Mouse (Mus musculus): ENCODE measurements around the gene Retreg3. TPM values are rescaled to one million over a fixed set of nuclear protein-coding genes. Genes with fewer than 3 reads are reported as not detected.
A peak's percentile ranks its signal among the peaks of the same experiment; 100 is the strongest.

Retreg3 gene
- polyA plus RNA-seq, 1 experiment from 2014 or later = 10.7 TPM

GRCm38 (mm10) chr11:101082208-101083082 lies 37.2 kb downstream of the Retreg3 start, which contains the start of gene Coasy:
Gene Coasy (plus strand): TSS chr11:101082565.
- ATAC-seq (ENCODE audit: low FRiP score) = peak; percentile 88
- under 1% methylated on average over 51 of the region's 51 CpGs for WGBS
- Histone ChIP-seq H3K4me3 (ENCODE audit: low read depth, low read length) (peak within 1 kb of the TSS; percentile 88), H3K9me3 (ENCODE audit: control insufficient read depth, low read length) (no peaks in the 10 kb centered on the region), H3K4me2 (replicated peaks; ENCODE audit: low read depth, low read length) (peak within 1 kb of the TSS; percentile 86), H3K4me1 (replicated peaks; ENCODE audit: control insufficient read depth, insufficient read depth, low read length) (peaks cover 10% of the 10 kb centered on the region), H3K9ac (ENCODE audit: low read depth, low read length) (peak within 1 kb of the TSS; percentile 96), H3K36me3 (ENCODE audit: control insufficient read depth, insufficient read depth, low read length) (no peaks in the 10 kb centered on the region), H3K27ac (ENCODE audit: low read depth, low read length) (peak within 1 kb of the TSS; percentile 87), H3K27me3 (ENCODE audit: control insufficient read depth, insufficient read depth, low read length) (peaks cover 39% of the 10 kb centered on the region)
- peak; percentile 88 for DNase-seq (ENCODE audit: low spot score)

- H3K27me3 ChIP-seq (ENCODE audit: control insufficient read depth, insufficient read depth, low read length) = peaks cover 42% of the 10 kb centered on the region
- H3K4me1 ChIP-seq (replicated peaks; ENCODE audit: control insufficient read depth, insufficient read depth, low read length) = peaks cover 9% of the 10 kb centered on the region
- no peaks in the 10 kb centered on the region for H3K9me3 ChIP-seq (ENCODE audit: control insufficient read depth, low read length)
- DNase-seq (ENCODE audit: low spot score) (no peak), ATAC-seq (ENCODE audit: low FRiP score) (no peak)
- peak overlapping the region; percentile 86 for H3K4me2 ChIP-seq (replicated peaks; ENCODE audit: low read depth, low read length)
- 8% methylated on average over 10 of the region's 10 CpGs for WGBS
- no peak overlapping the region for H3K27ac ChIP-seq (ENCODE audit: low read depth, low read length)
- peak overlapping the region; percentile 96 for H3K9ac ChIP-seq (ENCODE audit: low read depth, low read length)
- H3K36me3 ChIP-seq (ENCODE audit: control insufficient read depth, insufficient read depth, low read length) = no peaks in the 10 kb centered on the region
- H3K4me3 ChIP-seq (ENCODE audit: low read depth, low read length) = peak overlapping the region; percentile 88
Observed at GRCm38 (mm10) chr11:101081659-101082058, 38.0 kb downstream of the Retreg3 start.

DNA sequence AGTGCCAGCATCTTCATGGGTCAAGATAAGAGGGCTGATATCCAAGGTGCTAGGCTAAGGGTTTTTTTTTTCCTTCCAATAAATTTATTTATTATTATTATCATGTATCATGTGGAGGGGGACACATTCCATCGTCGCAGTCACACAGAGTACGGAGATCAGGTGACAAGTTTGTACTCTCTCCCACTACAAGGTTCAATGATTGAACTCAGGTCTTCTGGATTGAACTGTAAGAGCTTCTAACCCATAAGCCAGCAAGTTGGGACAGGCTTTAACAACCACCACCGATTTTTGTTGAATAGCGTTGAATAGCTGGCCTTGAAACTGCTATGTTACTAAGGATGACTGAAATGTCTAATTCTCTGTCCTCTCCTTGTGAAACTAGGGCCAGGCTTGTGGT lies 39.3 kb downstream of the Retreg3 start:
- H3K36me3 ChIP-seq (ENCODE audit: control insufficient read depth, insufficient read depth, low read length) = no peaks in the 10 kb centered on the region
- no peak overlapping the region for H3K27ac ChIP-seq (ENCODE audit: low read depth, low read length)
- peaks cover 4% of the 10 kb centered on the region for H3K4me1 ChIP-seq (replicated peaks; ENCODE audit: control insufficient read depth, insufficient read depth, low read length)
- DNase-seq (ENCODE audit: low spot score) (no peak), ATAC-seq (ENCODE audit: low FRiP score) (no peak)
- H3K27me3 ChIP-seq (ENCODE audit: control insufficient read depth, insufficient read depth, low read length) = peaks cover 42% of the 10 kb centered on the region
- H3K4me3 ChIP-seq (ENCODE audit: low read depth, low read length) = no peak overlapping the region
- no peaks in the 10 kb centered on the region for H3K9me3 ChIP-seq (ENCODE audit: control insufficient read depth, low read length)
- 66% methylated on average over 5 of the region's 5 CpGs for WGBS
- no peak overlapping the region for H3K9ac ChIP-seq (ENCODE audit: low read depth, low read length)
- no peak overlapping the region for H3K4me2 ChIP-seq (replicated peaks; ENCODE audit: low read depth, low read length)

DNA sequence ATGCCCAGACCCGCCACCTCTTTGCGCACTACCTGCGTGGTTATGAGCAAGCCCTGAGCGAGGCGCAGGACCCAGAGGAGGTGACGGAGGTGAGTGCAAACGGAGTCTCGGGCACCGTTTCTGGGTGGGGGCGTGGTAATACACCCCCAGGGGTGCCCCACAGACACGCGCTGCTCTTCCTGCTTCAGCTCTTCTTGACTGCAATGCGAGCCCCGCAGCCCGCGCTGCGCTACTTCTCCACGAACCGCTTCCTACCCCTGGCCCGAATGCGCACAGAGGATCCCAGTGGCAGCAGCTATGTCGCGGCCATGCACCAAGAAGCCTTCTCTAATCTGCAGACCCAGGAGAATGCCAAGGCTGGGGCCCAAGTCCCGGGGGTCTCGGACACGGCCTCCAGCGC lies 39.9 kb downstream of the Retreg3 start:
- peaks cover 4% of the 10 kb centered on the region for H3K4me1 ChIP-seq (replicated peaks; ENCODE audit: control insufficient read depth, insufficient read depth, low read length)
- no peak overlapping the region for H3K4me2 ChIP-seq (replicated peaks; ENCODE audit: low read depth, low read length)
- ATAC-seq (ENCODE audit: low FRiP score) (no peak), DNase-seq (ENCODE audit: low spot score) (peak; percentile 27)
- WGBS = 3% methylated on average over 27 of the region's 27 CpGs
- H3K27me3 ChIP-seq (ENCODE audit: control insufficient read depth, insufficient read depth, low read length) = peaks cover 42% of the 10 kb centered on the region
- no peak overlapping the region for H3K27ac ChIP-seq (ENCODE audit: low read depth, low read length)
- no peaks in the 10 kb centered on the region for H3K36me3 ChIP-seq (ENCODE audit: control insufficient read depth, insufficient read depth, low read length)
- H3K4me3 ChIP-seq (ENCODE audit: low read depth, low read length) = no peak overlapping the region
- H3K9me3 ChIP-seq (ENCODE audit: control insufficient read depth, low read length) = no peaks in the 10 kb centered on the region
- H3K9ac ChIP-seq (ENCODE audit: low read depth, low read length) = no peak overlapping the region

DNA sequence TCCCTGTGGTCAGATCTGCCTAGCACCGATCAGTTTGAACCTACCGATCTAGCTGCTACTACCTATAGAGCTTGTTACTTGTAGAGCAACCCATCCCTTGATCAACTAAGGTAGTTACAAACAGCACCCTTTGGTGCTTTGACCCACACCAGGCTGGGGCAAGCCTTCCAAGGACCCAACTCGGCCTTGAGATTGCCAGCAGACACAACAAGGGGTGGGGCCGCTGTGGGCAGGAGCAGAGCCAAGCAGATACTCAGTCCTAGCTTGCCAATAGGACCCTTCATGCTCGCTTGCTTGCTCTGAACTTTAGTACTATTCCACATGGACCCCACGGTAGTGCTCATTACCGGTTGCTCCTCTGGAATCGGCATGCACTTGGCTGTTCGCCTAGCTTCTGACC lies 41.6 kb downstream of the Retreg3 start, which contains the start of gene Hsd17b1:
Gene Hsd17b1, plus strand, starts transcription at position 291 of the 400 bp plus-strand sequence.
- Histone ChIP-seq H3K4me1 (replicated peaks; ENCODE audit: control insufficient read depth, insufficient read depth, low read length) (peaks cover under 1% of the 10 kb centered on the region), H3K36me3 (ENCODE audit: control insufficient read depth, insufficient read depth, low read length) (no peaks in the 10 kb centered on the region), H3K4me2 (replicated peaks; ENCODE audit: low read depth, low read length) (no peak within 1 kb of the TSS), H3K9ac (ENCODE audit: low read depth, low read length) (no peak within 1 kb of the TSS), H3K27me3 (ENCODE audit: control insufficient read depth, insufficient read depth, low read length) (peaks cover 42% of the 10 kb centered on the region), H3K4me3 (ENCODE audit: low read depth, low read length) (no peak within 1 kb of the TSS), H3K9me3 (ENCODE audit: control insufficient read depth, low read length) (no peaks in the 10 kb centered on the region), H3K27ac (ENCODE audit: low read depth, low read length) (no peak within 1 kb of the TSS)
- no peak for ATAC-seq (ENCODE audit: low FRiP score)
- DNase-seq (ENCODE audit: low spot score) = no peak
- 74% methylated on average over 9 of the region's 9 CpGs for WGBS

DNA sequence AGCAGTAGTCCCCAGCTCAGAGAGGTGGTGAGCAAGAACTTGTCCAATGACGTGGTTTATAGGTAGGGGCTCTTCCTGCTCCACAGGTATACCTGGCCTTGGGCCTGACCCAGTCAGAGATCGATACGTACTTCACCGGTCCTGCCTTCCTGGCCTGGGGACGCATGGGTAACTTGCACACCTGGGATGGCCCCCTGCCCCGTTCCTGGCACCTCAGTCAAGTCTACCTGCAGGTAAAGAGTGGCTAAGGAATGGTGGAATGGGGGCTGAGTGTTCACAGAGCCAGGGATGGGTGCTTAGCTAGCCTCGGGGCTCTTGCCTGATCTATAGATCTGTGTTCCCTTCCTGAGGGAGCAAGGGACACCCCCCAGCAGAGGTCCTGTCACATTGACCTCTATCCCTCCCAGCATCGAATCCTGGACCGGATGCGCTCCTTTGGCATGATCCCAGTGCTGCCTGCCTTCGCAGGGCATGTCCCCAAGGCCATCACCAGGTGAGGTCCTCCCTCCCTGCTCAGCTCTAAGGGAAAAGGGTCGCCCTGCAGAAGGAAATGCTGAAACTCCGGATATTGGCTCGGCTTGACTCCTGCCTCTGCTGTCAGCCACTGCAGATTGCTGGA lies 47.8 kb downstream of the Retreg3 start:
- Histone ChIP-seq H3K4me3 (ENCODE audit: low read depth, low read length) (no peak overlapping the region), H3K27ac (ENCODE audit: low read depth, low read length) (no peak overlapping the region), H3K4me2 (replicated peaks; ENCODE audit: low read depth, low read length) (no peak overlapping the region), H3K36me3 (ENCODE audit: control insufficient read depth, insufficient read depth, low read length) (no peaks in the 10 kb centered on the region), H3K27me3 (ENCODE audit: control insufficient read depth, insufficient read depth, low read length) (no peaks in the 10 kb centered on the region), H3K9me3 (ENCODE audit: control insufficient read depth, low read length) (no peaks in the 10 kb centered on the region), H3K4me1 (replicated peaks; ENCODE audit: control insufficient read depth, insufficient read depth, low read length) (no peaks in the 10 kb centered on the region; the same call in 1 of the 2 replicates), H3K9ac (ENCODE audit: low read depth, low read length) (no peak overlapping the region)
- WGBS = 67% methylated on average over 14 of the region's 14 CpGs
- ATAC-seq (ENCODE audit: low FRiP score) (no peak), DNase-seq (ENCODE audit: low spot score) (no peak)

DNA sequence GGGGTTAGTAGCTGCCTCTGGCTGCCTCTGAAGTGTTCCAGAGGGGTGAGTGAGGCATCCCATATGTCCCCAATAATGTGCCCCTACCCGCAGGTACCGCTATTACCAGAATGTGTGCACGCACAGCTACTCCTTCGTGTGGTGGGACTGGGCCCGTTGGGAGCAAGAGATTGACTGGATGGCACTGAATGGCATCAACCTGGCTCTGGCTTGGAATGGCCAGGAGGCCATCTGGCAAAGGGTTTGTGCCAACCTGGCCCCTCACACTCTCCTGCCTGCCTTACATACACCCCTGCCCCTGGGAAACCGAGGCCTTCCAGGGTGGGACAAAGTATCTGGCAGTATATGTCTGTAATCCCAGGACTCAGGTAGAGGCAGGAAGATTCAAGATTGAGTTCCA lies 48.7 kb downstream of the Retreg3 start:
- Histone ChIP-seq H3K4me3 (ENCODE audit: low read depth, low read length) (no peak overlapping the region), H3K9me3 (ENCODE audit: control insufficient read depth, low read length) (no peaks in the 10 kb centered on the region), H3K27me3 (ENCODE audit: control insufficient read depth, insufficient read depth, low read length) (no peaks in the 10 kb centered on the region), H3K4me2 (replicated peaks; ENCODE audit: low read depth, low read length) (no peak overlapping the region), H3K27ac (ENCODE audit: low read depth, low read length) (no peak overlapping the region), H3K4me1 (replicated peaks; ENCODE audit: control insufficient read depth, insufficient read depth, low read length) (no peaks in the 10 kb centered on the region; the same call in 1 of the 2 replicates), H3K36me3 (ENCODE audit: control insufficient read depth, insufficient read depth, low read length) (no peaks in the 10 kb centered on the region), H3K9ac (ENCODE audit: low read depth, low read length) (no peak overlapping the region)
- DNase-seq (ENCODE audit: low spot score) (no peak), ATAC-seq (ENCODE audit: low FRiP score) (no peak)
- 82% methylated on average over 6 of the region's 6 CpGs for WGBS

DNA sequence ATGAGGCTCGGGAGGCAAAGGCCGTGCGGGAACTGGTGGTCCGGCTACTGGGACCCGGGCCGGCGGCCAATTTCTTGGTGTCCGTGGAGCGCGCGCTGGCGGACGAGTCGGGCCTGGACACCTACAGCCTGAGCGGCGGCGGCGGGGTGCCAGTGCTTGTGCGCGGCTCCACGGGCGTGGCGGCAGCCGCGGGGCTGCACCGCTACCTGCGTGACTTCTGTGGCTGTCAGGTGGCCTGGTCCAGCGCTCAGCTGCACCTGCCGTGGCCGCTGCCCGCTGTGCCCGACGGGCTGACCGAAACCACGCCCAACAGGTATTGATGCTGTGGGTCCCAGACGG lies 49.5 kb downstream of the Retreg3 start:
- H3K9me3 ChIP-seq (ENCODE audit: control insufficient read depth, low read length) = no peaks in the 10 kb centered on the region
- H3K36me3 ChIP-seq (ENCODE audit: control insufficient read depth, insufficient read depth, low read length) = no peaks in the 10 kb centered on the region
- peak overlapping the region; percentile 85 for H3K9ac ChIP-seq (ENCODE audit: low read depth, low read length)
- WGBS = under 1% methylated on average over 35 of the region's 36 CpGs
- DNase-seq (ENCODE audit: low spot score) (no peak), ATAC-seq (ENCODE audit: low FRiP score) (peak; percentile 65)
- no peaks in the 10 kb centered on the region; the same call in 1 of the 2 replicates for H3K4me1 ChIP-seq (replicated peaks; ENCODE audit: control insufficient read depth, insufficient read depth, low read length)
- H3K4me2 ChIP-seq (replicated peaks; ENCODE audit: low read depth, low read length) = peak overlapping the region; percentile 94
- H3K4me3 ChIP-seq (ENCODE audit: low read depth, low read length) = peak overlapping the region; percentile 80
- no peak overlapping the region for H3K27ac ChIP-seq (ENCODE audit: low read depth, low read length)
- H3K27me3 ChIP-seq (ENCODE audit: control insufficient read depth, insufficient read depth, low read length) = no peaks in the 10 kb centered on the region

Data from hindbrain, embryonic 11.5 days (tissue).